Mouse (Mus musculus) cerebellum, adult 2 months (tissue): ENCODE measurements around the gene Cyp2r1. TPM values are rescaled to one million over a fixed set of nuclear protein-coding genes. Genes with fewer than 3 reads are reported as not detected.

ENCODE experiments used
- DNase-seq, 2 experiments: peaks; one replicate each; pipeline ENCODE4 v3.0.0; 2021
- H3K27ac ChIP-seq: fragments of 200-500 bp; 2 replicates; pipeline ENCODE4 v1.5.1; 2012; ENCODE audit warnings: low read length, control low read depth, inconsistent platforms; ENCODE audit not compliant: insufficient read depth
- H3K27me3 ChIP-seq: fragments of 200-500 bp; 2 replicates; pipeline ENCODE4 v1.6.1; 2012; ENCODE audit warnings: inconsistent platforms, mild to moderate bottlenecking, low read length, moderate library complexity; ENCODE audit not compliant: control insufficient read depth, insufficient read depth
- H3K4me1 ChIP-seq: fragments of 200-500 bp; 2 replicates; pipeline ENCODE4 v1.6.1; 2011; ENCODE audit warnings: low read length; ENCODE audit not compliant: control insufficient read depth, insufficient read depth
- H3K4me3 ChIP-seq: fragments of 200-500 bp; replicated peaks from 2 replicates; pipeline ENCODE3; 2011; ENCODE audit warnings: mild to moderate bottlenecking, low read depth, low read length, control low read depth; ENCODE audit not compliant: insufficient read depth
- CTCF ChIP-seq: fragments of 200-500 bp; IDR thresholded peaks from 2 replicates; pipeline ENCODE4 v1.5.1; 2011; ENCODE audit warnings: low read depth, mild to moderate bottlenecking, control low read depth, low read length, moderate library complexity, borderline replicate concordance; ENCODE audit not compliant: insufficient read depth
- POLR2A ChIP-seq: fragments of 200-500 bp; IDR thresholded peaks from 2 replicates; pipeline ENCODE4 v1.6.1; 2011; ENCODE audit warnings: low read length, control low read depth, borderline replicate concordance; ENCODE audit not compliant: insufficient read depth
- WGBS: fragments of 180-500 bp; shearing (Covaris S2); methylation state at CpG from one replicate; pipeline ENCODE4 v1.1.7; 2018; 5-methylcytosine and 5-hydroxymethylcytosine counted together
- polyA plus RNA-seq: library from polyadenylated mRNA; depleted of rRNA; stranded (reverse); fragments of >200 nt; gene quantifications from 2 replicates; pipeline ENCODE4 v1.2.3, GENCODE M21; 2012; rRNA removed

Gene Cyp2r1
- polyA plus RNA-seq, 1 experiment, result 0.13 TPM

DNA sequence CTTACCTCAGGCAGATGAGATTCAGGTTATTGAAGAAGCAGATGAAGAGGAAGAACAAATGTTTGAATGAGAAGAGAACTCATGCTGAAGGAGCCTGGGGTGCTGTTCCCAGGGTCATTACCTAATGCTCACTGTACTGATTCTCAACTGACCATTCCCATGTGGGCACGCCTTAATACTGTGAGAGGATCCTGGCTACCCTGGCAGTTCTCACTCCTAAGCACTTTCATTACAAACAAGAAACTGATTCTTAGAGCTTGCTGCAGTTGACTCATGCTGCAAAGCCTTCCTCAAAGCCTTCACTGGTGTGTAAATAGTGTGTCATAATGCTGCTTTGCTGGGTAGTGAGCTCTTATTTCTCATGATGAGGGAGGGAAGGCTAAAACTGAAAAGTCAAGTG lies 26.6 kb downstream of the Cyp2r1 start:
- H3K4me3 ChIP-seq, result no peak overlapping the region
- DNase-seq, result no peak
- H3K27ac ChIP-seq, result no peak overlapping the region
- H3K27me3 ChIP-seq, result no peaks in the 10 kb centered on the region
- H3K4me1 ChIP-seq, result no peaks in the 10 kb centered on the region
- WGBS, result 100% methylated on average over 1 of the region's 1 CpGs
- TF ChIP-seq POLR2A (no peak), CTCF (no peak)

DNA sequence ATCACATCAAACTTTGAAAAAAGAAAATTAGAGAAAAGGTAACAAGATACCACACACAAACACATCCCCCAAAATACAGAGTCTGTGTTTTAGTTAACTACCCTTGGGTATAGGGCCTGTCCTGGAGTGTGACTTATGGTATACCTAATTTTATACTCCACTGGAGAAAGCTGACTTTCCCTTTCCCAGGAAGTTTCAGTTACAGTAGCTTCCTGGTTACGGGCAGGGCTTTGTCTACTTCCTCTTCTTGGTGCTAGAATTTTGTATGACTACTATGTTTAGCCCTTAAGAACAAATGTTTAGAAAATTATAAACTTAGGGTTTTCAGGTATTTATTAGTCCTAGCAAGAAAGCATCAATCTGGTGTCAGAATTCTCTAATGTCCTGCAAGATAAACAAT lies 36.5 kb downstream of the Cyp2r1 start:
- no peaks in the 10 kb centered on the region for H3K4me1 ChIP-seq
- WGBS, result 88% methylated on average over 1 of the region's 1 CpGs
- H3K27ac ChIP-seq, result no peak overlapping the region
- TF ChIP-seq POLR2A (no peak), CTCF (no peak)
- no peak for DNase-seq
- H3K27me3 ChIP-seq, result no peaks in the 10 kb centered on the region
- H3K4me3 ChIP-seq, result no peak overlapping the region

DNA sequence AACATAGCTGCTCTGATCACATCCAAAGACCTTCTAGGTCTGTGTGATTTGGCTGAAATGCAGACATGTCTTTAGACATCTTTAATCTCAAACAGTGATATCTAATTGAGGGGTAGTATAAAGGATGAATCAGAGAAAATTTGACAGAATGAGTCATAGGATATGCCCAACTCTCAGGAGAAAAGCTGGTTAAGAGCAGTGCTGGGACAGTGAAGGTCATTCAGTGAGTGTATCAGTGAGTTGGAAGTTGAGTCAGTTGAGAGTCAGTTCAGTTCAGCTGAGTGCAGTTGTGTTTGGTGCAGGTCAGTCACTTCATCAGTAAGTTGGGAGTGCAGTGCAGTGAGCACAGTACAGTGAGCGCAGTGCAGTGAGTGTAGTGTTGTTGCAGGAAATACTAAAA lies 42.6 kb downstream of the Cyp2r1 start:
- TF ChIP-seq CTCF (no peak), POLR2A (no peak)
- Histone ChIP-seq H3K4me1 (no peaks in the 10 kb centered on the region), H3K27me3 (no peaks in the 10 kb centered on the region), H3K27ac (no peak overlapping the region), H3K4me3 (no peak overlapping the region)
- 96% methylated on average over 1 of the region's 1 CpGs for WGBS
- DNase-seq, result no peak

DNA sequence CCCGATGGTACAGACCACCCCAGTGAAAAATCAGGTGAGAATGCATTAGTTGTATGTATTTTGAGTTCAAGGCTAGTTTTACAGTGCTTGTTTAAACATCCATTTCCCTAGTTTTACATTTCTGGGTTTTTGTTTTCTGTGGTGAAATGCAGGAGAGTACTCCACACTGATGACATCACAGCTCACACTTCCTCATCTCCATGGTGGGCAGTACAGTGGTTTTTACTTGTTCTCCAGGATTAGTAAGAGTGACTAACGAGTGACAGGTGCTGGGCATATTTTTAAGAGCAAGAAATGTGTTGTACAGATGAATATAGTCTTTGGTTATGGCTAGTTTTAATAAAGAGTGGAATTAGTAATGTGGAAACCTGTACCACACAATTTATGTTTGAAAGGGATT lies 53.9 kb downstream of the Cyp2r1 start:
- H3K27me3 ChIP-seq, result no peaks in the 10 kb centered on the region
- TF ChIP-seq POLR2A, result no peak
- TF ChIP-seq CTCF, result no peak
- DNase-seq, result no peak
- H3K4me3 ChIP-seq, result no peak overlapping the region
- no peaks in the 10 kb centered on the region for H3K4me1 ChIP-seq
- H3K27ac ChIP-seq, result no peak overlapping the region
- 87% methylated on average over 2 of the region's 2 CpGs for WGBS

Other genes starting within 250 kb of the Cyp2r1 start
- 15.5 and 18.3 TPM in 2 replicates for gene Pde3b, start 147.7 kb downstream of the Cyp2r1 start, polyA plus RNA-seq
- gene Calca, start 73.4 kb upstream of the Cyp2r1 start, polyA plus RNA-seq, result 23.0 and 27.1 TPM in 2 replicates
- 3.8 and 4.5 TPM in 2 replicates for gene Calcb, start 155.7 kb upstream of the Cyp2r1 start, polyA plus RNA-seq
- 8.8 and 13.1 TPM in 2 replicates for gene Insc, start 180.7 kb upstream of the Cyp2r1 start, polyA plus RNA-seq